35 mouse cellular contexts compared by ENCODE assay signal in the genomic region with DNA sequence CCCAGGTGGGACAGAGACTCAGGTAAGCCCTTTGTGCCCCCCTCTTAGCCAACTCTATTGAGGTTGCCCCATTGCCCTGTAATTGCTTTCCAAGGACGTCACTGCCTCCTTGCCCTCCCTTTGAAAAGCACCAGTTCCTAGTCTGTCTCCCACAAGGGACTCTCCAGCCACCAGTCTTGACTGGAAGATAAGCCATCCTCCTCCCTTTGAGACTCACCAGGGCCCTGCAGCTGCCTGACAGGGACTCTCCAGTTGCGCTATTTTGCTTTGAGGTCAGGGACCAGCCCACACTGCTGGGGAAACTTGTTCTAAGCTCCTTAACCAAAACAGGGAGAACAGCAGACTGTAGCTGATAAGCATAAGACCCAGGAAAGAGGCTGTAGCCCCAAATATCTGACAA.
"Had no signal": no experiment of that assay in that cellular context is flagged by ENCODE, and none has a peak within 500 bp of the region (broad histone marks: within the 10 kb centered on the region; RNA-seq: fewer than 3 reads in every experiment).

No protein-coding gene starts in this region.

- ATAC-seq: hindbrain, embryonic 16.5 days; hindbrain, postnatal 0 days; inflammation-experienced regulatory T-cells, adult 6 months; intestine, embryonic 15.5 days; intestine, embryonic 16.5 days; intestine, postnatal 0 days had no signal

- DNase-seq: heart, postnatal 10 days; heart, postnatal 14 days; heart, postnatal 36 days; heart, postnatal 4 days; kidney, adult 11 months; kidney, adult 18-20 months; kidney, adult 2 months; kidney, adult 8-10 months; kidney, adult 9 months; kidney, postnatal 10 days; kidney, postnatal 14 days; kidney, postnatal 25 days; kidney, postnatal 36 days; kidney, postnatal 4 days; layer of hippocampus, adult 9-11 months; layer of hippocampus, postnatal 36 days had no signal

- H3K4me3 ChIP-seq: heart, embryonic 10.5 days; heart, embryonic 12.5 days; heart, embryonic 13.5 days; heart, embryonic 15.5 days; hindbrain, embryonic 10.5 days; hindbrain, embryonic 12.5 days; hindbrain, embryonic 13.5 days; hindbrain, embryonic 15.5 days; intestine, embryonic 15.5 days; kidney, embryonic 15.5 days; layer of hippocampus, adult 2 months had no signal

- H3K36me3 ChIP-seq: heart, embryonic 10.5 days; heart, embryonic 12.5 days; heart, embryonic 13.5 days; heart, embryonic 15.5 days; hindbrain, embryonic 10.5 days; hindbrain, embryonic 12.5 days; hindbrain, embryonic 13.5 days; hindbrain, embryonic 15.5 days; intestine, embryonic 15.5 days; kidney, embryonic 15.5 days had no signal

- H3K4me1 ChIP-seq: heart, embryonic 10.5 days; heart, embryonic 15.5 days; hindbrain, embryonic 10.5 days; hindbrain, embryonic 12.5 days; hindbrain, embryonic 13.5 days; hindbrain, embryonic 15.5 days; intestine, embryonic 15.5 days; kidney, embryonic 15.5 days had no signal

- H3K9me3 ChIP-seq: heart, embryonic 10.5 days; heart, embryonic 12.5 days; heart, embryonic 13.5 days; heart, embryonic 15.5 days; hindbrain, embryonic 10.5 days; hindbrain, embryonic 12.5 days; hindbrain, embryonic 13.5 days; hindbrain, embryonic 15.5 days; intestine, embryonic 15.5 days; kidney, embryonic 15.5 days had no signal

- H3K4me2 ChIP-seq: heart, embryonic 11.5 days; heart, embryonic 12.5 days; heart, embryonic 13.5 days; heart, embryonic 15.5 days; hindbrain, embryonic 12.5 days; hindbrain, embryonic 13.5 days; hindbrain, embryonic 14.5 days; hindbrain, embryonic 15.5 days; intestine, embryonic 15.5 days; kidney, embryonic 15.5 days had no signal

- H3K27ac ChIP-seq: heart, embryonic 10.5 days; heart, embryonic 13.5 days; heart, embryonic 15.5 days; hindbrain, embryonic 10.5 days; hindbrain, embryonic 12.5 days; hindbrain, embryonic 13.5 days; hindbrain, embryonic 14.5 days; hindbrain, embryonic 15.5 days; hindbrain, postnatal 0 days; intestine, embryonic 15.5 days; kidney, embryonic 15.5 days; kidney, postnatal 0 days; layer of hippocampus, adult 2 months had no signal

- H3K9ac ChIP-seq: heart, embryonic 12.5 days; heart, embryonic 13.5 days; heart, embryonic 15.5 days; hindbrain, embryonic 12.5 days; hindbrain, embryonic 13.5 days; hindbrain, embryonic 14.5 days; hindbrain, embryonic 15.5 days; intestine, embryonic 15.5 days; kidney, embryonic 15.5 days had no signal

- H3K27me3 ChIP-seq: heart, embryonic 12.5 days; heart, embryonic 13.5 days; heart, embryonic 15.5 days; hindbrain, embryonic 12.5 days; hindbrain, embryonic 13.5 days; hindbrain, embryonic 15.5 days; intestine, embryonic 15.5 days; kidney, embryonic 15.5 days had no signal
